Mouse (Mus musculus) kidney, adult 8-10 months (tissue): ENCODE data around the gene Cth.

Experiments
- DNase-seq, 2 experiments: peaks; one replicate each; pipeline ENCODE4 v3.0.0; 2022

The Cth gene

DNA sequence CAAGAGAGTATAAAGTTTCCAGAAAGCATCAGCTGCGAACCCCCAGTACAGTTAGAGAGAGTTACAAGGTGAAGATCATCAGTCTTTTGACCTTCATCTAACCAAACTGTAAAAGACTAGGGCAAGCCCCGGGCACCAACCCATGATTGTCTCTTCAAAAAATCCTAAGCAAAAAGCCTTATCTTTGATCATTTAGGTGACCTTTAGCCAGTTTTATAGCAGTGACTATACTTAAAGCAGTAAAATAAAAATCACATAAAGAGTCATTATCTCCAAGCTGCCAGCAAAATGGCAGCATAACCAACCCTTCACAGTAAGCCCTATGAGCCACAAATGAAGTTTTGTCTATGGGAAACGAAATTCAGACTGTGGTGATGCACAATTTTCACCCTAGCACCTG, 14.6 kb downstream of the Cth start:
- no peak for DNase-seq

GRCm38 (mm10) chr3:157908166-157908565, 16.7 kb downstream of the Cth start:
- no peak for DNase-seq

- no peak for DNase-seq
Observed at GRCm38 (mm10) chr3:157901721-157902120, 23.2 kb downstream of the Cth start.

- no peak for DNase-seq
Observed at GRCm38 (mm10) chr3:157899986-157900385, 24.9 kb downstream of the Cth start.

DNA sequence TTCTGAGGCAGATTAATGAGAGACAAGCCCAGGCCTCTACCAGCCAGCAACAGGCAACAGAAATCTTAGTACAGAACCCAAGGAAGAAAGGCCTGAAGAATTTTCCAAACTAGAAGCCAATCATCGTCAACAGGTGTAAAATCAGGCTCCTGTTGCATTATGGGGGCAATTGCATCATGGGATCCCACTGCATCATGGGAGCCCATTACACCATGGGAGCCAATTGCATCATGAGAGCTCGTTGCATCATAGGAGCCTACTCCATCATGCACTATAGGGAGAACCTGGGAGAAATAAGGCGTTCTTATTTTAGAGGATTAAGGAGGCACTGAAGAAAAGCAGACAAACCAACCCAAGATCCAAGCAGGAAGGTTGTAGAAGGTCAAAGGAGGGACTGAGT, 27.2 kb downstream of the Cth start:
- no peak for DNase-seq

DNA sequence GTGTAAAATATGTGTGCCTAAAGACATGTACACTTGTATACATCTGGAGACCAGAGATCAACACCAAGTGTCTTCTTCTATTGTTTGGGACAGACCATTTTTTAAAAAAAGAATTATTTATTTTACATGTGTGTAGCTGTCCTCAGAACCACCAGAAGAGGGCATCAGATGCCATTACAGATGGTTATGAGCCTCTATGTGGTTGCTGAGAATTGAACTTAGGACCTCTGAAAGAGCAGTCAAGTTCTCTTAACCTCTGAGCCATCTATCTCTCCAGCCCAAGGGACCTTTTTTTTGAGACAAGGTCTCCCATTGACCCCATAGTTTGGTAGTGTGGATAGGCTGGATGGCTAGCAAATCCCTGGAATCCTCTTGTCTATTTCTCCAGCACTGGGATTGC, 33.1 kb downstream of the Cth start:
- no peak for DNase-seq

DNA sequence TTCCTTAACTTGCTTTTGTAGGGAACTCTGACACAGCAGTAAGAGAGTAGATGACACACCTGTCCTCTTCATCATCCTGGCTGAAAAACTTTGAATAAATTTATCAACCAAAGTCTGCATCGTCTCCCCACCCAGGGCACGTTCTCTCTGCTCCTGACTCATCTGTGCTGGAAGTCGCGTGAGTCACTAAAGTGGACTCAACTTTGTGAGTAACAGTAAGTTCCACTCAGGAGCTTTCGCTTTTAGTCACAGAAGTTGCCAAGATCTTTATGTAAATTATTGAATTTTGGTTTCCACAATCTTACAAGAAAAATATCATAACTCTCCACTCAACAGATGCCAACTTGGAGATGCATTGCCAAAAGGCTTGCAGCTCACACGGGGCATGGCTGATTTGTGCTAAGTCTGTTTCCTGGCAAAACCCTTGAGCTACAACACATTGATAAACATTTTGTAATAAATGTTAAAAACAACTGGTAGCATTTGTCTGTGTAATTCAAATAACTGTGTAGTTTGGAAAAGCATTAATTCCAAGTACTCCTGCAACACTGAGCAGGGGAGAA, 40.7 kb downstream of the Cth start:
- no peak for DNase-seq

DNA sequence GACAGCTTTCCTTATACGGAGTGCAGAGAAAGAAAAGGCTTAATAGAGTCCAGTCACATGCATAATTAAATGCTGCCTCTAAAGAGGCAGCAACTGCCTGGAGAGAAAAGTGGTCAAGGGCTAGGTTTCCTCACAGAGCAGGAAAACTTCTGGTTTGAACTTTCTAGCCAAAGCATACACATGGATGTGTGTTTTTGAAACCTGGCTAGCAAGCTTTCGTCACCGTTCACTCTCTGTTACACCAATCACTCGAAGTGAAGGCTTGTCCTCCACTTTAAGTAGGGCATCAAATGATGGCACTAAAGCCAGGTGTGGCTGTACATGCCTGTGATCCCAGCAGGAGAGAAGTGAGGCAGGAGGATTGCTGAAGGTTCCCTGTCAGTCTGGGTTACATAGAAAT, 41.8 kb downstream of the Cth start:
- DNase-seq = no peak

- no peak for DNase-seq
Observed at GRCm38 (mm10) chr3:157881992-157882391, 42.9 kb downstream of the Cth start.

DNA sequence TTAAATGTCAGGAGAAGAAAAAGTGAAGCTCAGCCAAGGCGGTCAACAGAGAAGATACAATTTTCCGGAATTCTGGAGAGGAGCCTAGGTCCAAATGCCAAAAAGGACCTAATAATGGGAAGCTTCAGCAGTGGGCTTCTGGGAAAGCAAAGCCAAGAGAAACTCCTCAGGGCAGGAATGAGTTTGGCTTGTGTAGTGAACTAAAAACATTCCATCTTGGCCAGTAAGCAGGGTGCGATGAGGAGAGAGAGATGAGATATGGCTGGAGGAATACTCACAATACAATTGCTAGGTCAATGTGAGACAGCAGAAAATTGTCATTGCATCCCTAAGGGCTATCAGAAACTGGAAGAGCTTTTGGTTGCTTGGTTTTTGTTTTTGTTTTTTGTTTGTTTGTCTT, 43.9 kb downstream of the Cth start:
- DNase-seq = no peak

DNA sequence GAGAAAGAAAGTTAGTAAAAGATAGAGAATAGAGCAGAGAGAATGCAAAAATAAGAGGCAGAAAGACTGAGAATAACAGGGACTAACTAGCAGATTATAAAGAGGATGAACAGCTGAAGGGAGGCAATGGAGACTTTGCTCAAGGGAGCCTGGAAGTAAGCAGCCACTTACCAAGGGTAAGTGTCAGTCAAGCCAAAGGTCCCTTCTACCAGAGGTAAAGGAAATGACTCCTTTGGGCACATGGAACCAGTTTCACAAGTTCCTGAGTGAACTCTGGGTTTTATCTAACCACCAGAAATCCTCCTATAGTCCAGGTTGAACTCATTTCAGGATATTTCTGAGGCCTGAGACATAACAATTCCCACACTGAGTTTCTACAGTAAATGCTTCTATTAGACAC, 47.0 kb downstream of the Cth start:
- DNase-seq = no peak

- DNase-seq = peak; percentile 23 to 67
Observed at GRCm38 (mm10) chr3:157876439-157877156, 48.3 kb downstream of the Cth start.

GRCm38 (mm10) chr3:157872897-157873296, 52.0 kb downstream of the Cth start:
- DNase-seq = no peak

GRCm38 (mm10) chr3:157867836-157868235, 57.0 kb downstream of the Cth start:
- no peak for DNase-seq

DNA sequence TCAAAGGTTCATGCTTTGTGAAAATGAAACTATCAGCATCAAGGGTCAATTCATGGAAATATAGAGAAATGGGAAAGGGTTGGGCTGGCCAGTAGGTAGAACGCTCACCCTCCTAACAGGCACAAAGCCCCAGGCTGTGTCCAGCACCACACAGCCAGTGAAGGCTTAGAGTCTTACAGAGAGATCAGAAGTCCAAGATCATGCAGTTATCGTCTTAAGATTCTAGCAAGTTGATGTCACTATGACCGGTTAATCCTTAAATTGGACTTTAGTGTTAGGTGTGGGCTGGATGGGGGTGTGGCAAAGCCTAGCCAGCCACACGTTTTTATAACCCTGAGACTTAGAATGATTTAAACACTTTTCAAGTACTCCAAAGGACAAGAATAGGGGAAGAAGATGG, 58.6 kb downstream of the Cth start:
- peak; percentile 9 to 17 for DNase-seq

GRCm38 (mm10) chr3:157865848-157866247, 59.0 kb downstream of the Cth start:
- DNase-seq = no peak

DNA sequence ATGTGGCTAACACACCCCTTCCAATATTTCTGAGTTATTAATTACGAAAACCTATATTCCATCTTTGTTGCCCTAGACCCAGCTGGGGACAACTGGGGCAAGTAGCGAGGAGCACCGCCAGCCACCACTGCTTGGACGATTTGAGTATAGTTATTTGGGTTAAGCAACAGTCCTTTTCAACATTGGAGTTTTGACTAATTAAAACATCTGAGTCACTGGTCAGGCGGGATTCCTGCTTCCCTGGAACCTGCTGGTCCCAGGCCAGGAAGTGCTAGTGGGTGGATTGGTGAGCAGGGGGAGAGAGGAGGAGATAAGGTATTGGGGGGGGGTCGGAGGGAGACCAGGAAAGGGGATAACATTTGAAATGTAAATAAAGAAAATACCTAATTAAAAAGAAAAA, 59.4 kb downstream of the Cth start:
- DNase-seq = no peak

- no peak for DNase-seq
Observed at GRCm38 (mm10) chr3:157852806-157853205, 72.1 kb downstream of the Cth start.

GRCm38 (mm10) chr3:157848503-157848902, 76.4 kb downstream of the Cth start:
- no peak for DNase-seq

GRCm38 (mm10) chr3:157847338-157848284, 77.3 kb downstream of the Cth start:
- no peak for DNase-seq
